Mouse (Mus musculus) myocyte (in vitro differentiated cells): ENCODE results near the gene Ctnnbl1. TPM values are rescaled to one million over a fixed set of nuclear protein-coding genes. Genes with fewer than 3 reads are reported as not detected.

Experiments
- H3K27me3 ChIP-seq: one replicate; pipeline ENCODE4 v1.6.1; 2011; ENCODE audit not compliant: control insufficient read depth, insufficient read depth, insufficient read length
- H3K36me3 ChIP-seq: one replicate; pipeline ENCODE4 v1.6.1; 2011; ENCODE audit not compliant: control insufficient read depth, insufficient read depth
- H3K4me2 ChIP-seq: one replicate; pipeline ENCODE4 v1.6.1; 2011; ENCODE audit warnings: low read depth, control low read depth
- H3K4me3 ChIP-seq: one replicate; pipeline ENCODE4 v1.5.1; 2011; ENCODE audit warnings: mild to moderate bottlenecking, control low read depth, moderate library complexity
- H3K79me2 ChIP-seq: one replicate; pipeline ENCODE4 v1.6.1; 2011; ENCODE audit not compliant: control insufficient read depth, insufficient read depth
- H3ac ChIP-seq: one replicate; pipeline ENCODE4 v1.6.1; 2011; ENCODE audit not compliant: control insufficient read depth, insufficient read length
- CEBPB ChIP-seq: IDR thresholded peaks from 2 replicates; pipeline ENCODE4 v1.6.1; 2011; ENCODE audit warnings: mild to moderate bottlenecking, moderate library complexity; ENCODE audit not compliant: poor library complexity, insufficient read depth, severe bottlenecking
- E2F4 ChIP-seq: IDR thresholded peaks from one replicate; pipeline ENCODE4 v1.6.1; 2011; ENCODE audit warnings: mild to moderate bottlenecking, control low read depth, moderate library complexity; ENCODE audit not compliant: insufficient read depth
- MAX ChIP-seq: IDR thresholded peaks from one replicate; pipeline ENCODE4 v1.6.1; 2011; ENCODE audit warnings: low read depth, mild to moderate bottlenecking, control low read depth
- MYOD1 ChIP-seq, 3 experiments: IDR thresholded peaks; one replicate each; pipeline ENCODE4 v1.6.1; 2011; ENCODE audit warnings: control low read depth in 2 of 3, low read depth in 2 of 3, mild to moderate bottlenecking in 2 of 3, moderate library complexity in 1 of 3; ENCODE audit not compliant: insufficient read length in 2 of 3, control insufficient read depth in 1 of 3
- MYOG ChIP-seq, 3 experiments: IDR thresholded peaks; one replicate each; pipeline ENCODE4 v1.6.1; 2011; ENCODE audit warnings: control low read depth in 2 of 3, low read depth in 2 of 3, mild to moderate bottlenecking in 2 of 3; ENCODE audit not compliant: insufficient read length in 2 of 3, control insufficient read depth in 1 of 3, insufficient read depth in 1 of 3
- POLR2A ChIP-seq: IDR thresholded peaks from one replicate; pipeline ENCODE4 v1.6.1; 2011; ENCODE audit warnings: low read depth, mild to moderate bottlenecking, control low read depth, moderate library complexity; ENCODE audit not compliant: insufficient read length
- POLR2AphosphoS2 ChIP-seq: IDR thresholded peaks from one replicate; pipeline ENCODE4 v1.6.1; 2011; ENCODE audit warnings: low read depth, control low read depth; ENCODE audit not compliant: insufficient read length
- REST ChIP-seq: IDR thresholded peaks from one replicate; pipeline ENCODE4 v1.6.1; 2011; ENCODE audit warnings: mild to moderate bottlenecking, control low read depth, moderate library complexity; ENCODE audit not compliant: insufficient read depth, insufficient read length
- SRF ChIP-seq: IDR thresholded peaks from one replicate; pipeline ENCODE4 v1.6.1; 2011; ENCODE audit warnings: low read depth; ENCODE audit not compliant: control insufficient read depth, insufficient read length
- TCF12 ChIP-seq: IDR thresholded peaks from one replicate; pipeline ENCODE4 v1.6.1; 2011; ENCODE audit warnings: mild to moderate bottlenecking, control low read depth; ENCODE audit not compliant: poor library complexity, insufficient read depth, severe bottlenecking
- TCF3 ChIP-seq: IDR thresholded peaks from one replicate; pipeline ENCODE4 v1.6.1; 2011; ENCODE audit warnings: low read depth, control low read depth; ENCODE audit not compliant: insufficient read length
- USF1 ChIP-seq: IDR thresholded peaks from one replicate; pipeline ENCODE4 v1.6.1; 2011; ENCODE audit warnings: low read depth, mild to moderate bottlenecking, control low read depth, moderate library complexity
- polyA plus RNA-seq: library from polyadenylated mRNA; unstranded; fragments of >200 nt; fragmentation: generic; extraction: Trizol; gene quantifications from one replicate; pipeline ENCODE4 v1.2.1, GENCODE M21; 2012; ENCODE audit warnings: missing spikeins

The Ctnnbl1 gene
- polyA plus RNA-seq, 1 experiment = 35.0 TPM

- no peak overlapping the region for H3K4me2 ChIP-seq
- peaks cover 3% of the 10 kb centered on the region for H3K36me3 ChIP-seq
- no peaks in the 10 kb centered on the region for H3K79me2 ChIP-seq
- no peak for TF ChIP-seq E2F4
- no peak for TF ChIP-seq POLR2AphosphoS2
- TF ChIP-seq TCF12 = no peak
- no peak for TF ChIP-seq CEBPB
- TF ChIP-seq REST = no peak
- no peak for TF ChIP-seq MYOD1 (IDR thresholded peaks at IDR 0.05; ENCODE audit: control insufficient read depth in 1 of 3, insufficient read length in 2 of 3, low read depth in 2 of 3)
- no peak for TF ChIP-seq USF1
- TF ChIP-seq TCF3 = no peak
- TF ChIP-seq POLR2A = no peak
- TF ChIP-seq MYOG (IDR thresholded peaks at IDR 0.05; ENCODE audit: control insufficient read depth in 1 of 3, insufficient read depth in 1 of 3, insufficient read length in 2 of 3, low read depth in 2 of 3) = no peak
- TF ChIP-seq SRF = no peak
- TF ChIP-seq MAX = no peak
- no peaks in the 10 kb centered on the region for H3K27me3 ChIP-seq
- H3K4me3 ChIP-seq = no peak overlapping the region
- no peak overlapping the region for H3ac ChIP-seq
Observed at GRCm38 (mm10) chr2:157801505-157802357, 64.5 kb downstream of the Ctnnbl1 start.

- no peak overlapping the region for H3K4me2 ChIP-seq
- H3ac ChIP-seq = no peak overlapping the region
- peaks cover 3% of the 10 kb centered on the region for H3K36me3 ChIP-seq
- H3K79me2 ChIP-seq = no peaks in the 10 kb centered on the region
- no peak overlapping the region for H3K4me3 ChIP-seq
- TF ChIP-seq REST (no peak), MYOG (IDR thresholded peaks at IDR 0.05; ENCODE audit: control insufficient read depth in 1 of 3, insufficient read depth in 1 of 3, insufficient read length in 2 of 3, low read depth in 2 of 3) (no peak), MYOD1 (IDR thresholded peaks at IDR 0.05; ENCODE audit: control insufficient read depth in 1 of 3, insufficient read length in 2 of 3, low read depth in 2 of 3) (no peak), TCF3 (no peak), POLR2AphosphoS2 (no peak), POLR2A (no peak)
- no peaks in the 10 kb centered on the region for H3K27me3 ChIP-seq
Observed at GRCm38 (mm10) chr2:157802666-157803065, 65.5 kb downstream of the Ctnnbl1 start.

- TF ChIP-seq USF1 (no peak), POLR2AphosphoS2 (no peak), MYOD1 (IDR thresholded peaks at IDR 0.05; ENCODE audit: control insufficient read depth in 1 of 3, insufficient read length in 2 of 3, low read depth in 2 of 3) (no peak), REST (no peak), MYOG (IDR thresholded peaks at IDR 0.05; ENCODE audit: control insufficient read depth in 1 of 3, insufficient read depth in 1 of 3, insufficient read length in 2 of 3, low read depth in 2 of 3) (no peak), MAX (no peak), E2F4 (no peak), SRF (no peak), CEBPB (no peak), TCF12 (no peak), POLR2A (no peak)
- Histone ChIP-seq H3K4me3 (no peak overlapping the region), H3ac (no peak overlapping the region), H3K79me2 (no peaks in the 10 kb centered on the region), H3K36me3 (no peaks in the 10 kb centered on the region), H3K4me2 (no peak overlapping the region), H3K27me3 (no peaks in the 10 kb centered on the region)
Observed at GRCm38 (mm10) chr2:157804388-157804787, 67.2 kb downstream of the Ctnnbl1 start.

- H3K4me2 ChIP-seq = no peak overlapping the region
- H3K27me3 ChIP-seq = no peaks in the 10 kb centered on the region
- no peak overlapping the region for H3K4me3 ChIP-seq
- H3ac ChIP-seq = no peak overlapping the region
- H3K36me3 ChIP-seq = no peaks in the 10 kb centered on the region
- H3K79me2 ChIP-seq = no peaks in the 10 kb centered on the region
- no peak for TF ChIP-seq REST
- TF ChIP-seq E2F4 = no peak
- TF ChIP-seq POLR2AphosphoS2 = no peak
- no peak for TF ChIP-seq CEBPB
- TF ChIP-seq TCF12 = no peak
- no peak for TF ChIP-seq USF1
- TF ChIP-seq MYOG (IDR thresholded peaks at IDR 0.05; ENCODE audit: control insufficient read depth in 1 of 3, insufficient read depth in 1 of 3, insufficient read length in 2 of 3, low read depth in 2 of 3) = no peak
- TF ChIP-seq SRF = no peak
- TF ChIP-seq MYOD1 (IDR thresholded peaks at IDR 0.05; ENCODE audit: control insufficient read depth in 1 of 3, insufficient read length in 2 of 3, low read depth in 2 of 3) = no peak
- no peak for TF ChIP-seq MAX
- no peak for TF ChIP-seq TCF3
- TF ChIP-seq POLR2A = no peak
Observed at GRCm38 (mm10) chr2:157805091-157805490, 67.9 kb downstream of the Ctnnbl1 start.
